Mouse (Mus musculus) large intestine, adult 2 months (tissue): ENCODE measurements around the gene Kcnk3. TPM values are rescaled to one million over a fixed set of nuclear protein-coding genes. Genes with fewer than 3 reads are reported as not detected.

Experiments
- DNase-seq: peaks from one replicate; pipeline ENCODE4 v3.0.0-alpha.2; 2012; ENCODE audit warnings: low read depth, low spot score
- WGBS: fragments of 180-500 bp; shearing (Covaris S2); methylation state at CpG from one replicate; pipeline ENCODE4 v1.1.7; 2018; 5-methylcytosine and 5-hydroxymethylcytosine counted together
- polyA plus RNA-seq: library from polyadenylated mRNA; depleted of rRNA; stranded (reverse); fragments of >200 nt; gene quantifications from 2 replicates; pipeline ENCODE4 v1.2.3, GENCODE M21; 2012

Gene Kcnk3
- polyA plus RNA-seq, 1 experiment: 11.4 TPM

DNA sequence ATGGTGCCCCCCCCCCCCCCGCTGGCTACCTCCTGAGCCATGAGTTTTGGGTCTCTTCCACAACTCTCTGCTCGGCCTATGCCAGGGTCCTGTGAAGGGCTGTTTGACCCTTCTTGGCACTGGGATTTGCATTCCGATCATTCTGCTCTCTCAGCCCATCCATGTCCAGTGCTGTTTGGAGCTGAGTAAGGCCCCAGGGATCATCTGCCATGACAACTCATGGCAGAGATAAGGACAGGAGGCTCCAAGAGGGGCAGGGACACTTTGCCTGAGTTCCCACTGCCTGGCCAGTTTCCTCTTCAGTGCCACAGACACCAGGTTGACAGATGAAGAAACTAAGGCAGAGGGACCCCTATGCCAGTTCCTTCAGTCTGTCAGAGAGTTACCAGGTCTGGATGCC is 1.4 kb upstream of the Kcnk3 start:
- no peak for DNase-seq
- 72% methylated on average over 3 of the region's 3 CpGs for WGBS

DNA sequence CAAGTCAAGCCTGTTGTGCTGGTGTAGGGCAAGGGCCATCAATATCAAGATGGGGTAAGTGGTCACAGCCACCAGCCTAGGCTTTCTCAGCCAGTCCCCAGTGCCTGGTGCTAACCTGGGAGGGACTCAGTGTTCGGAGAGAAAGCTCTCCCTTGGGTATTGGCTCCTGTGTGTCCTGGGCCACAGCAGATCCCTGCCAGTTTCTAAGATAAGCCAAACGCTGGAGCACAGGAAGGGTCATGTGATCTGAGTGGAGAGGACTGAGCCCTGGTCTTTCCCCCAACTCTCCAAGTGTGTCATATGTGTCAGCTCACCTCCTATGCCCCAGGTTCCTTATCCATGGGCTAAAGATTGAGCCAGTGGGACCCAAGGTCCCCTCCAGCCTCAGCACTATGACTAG is 869 bp upstream of the Kcnk3 start:
- WGBS: 33% methylated on average over 2 of the region's 2 CpGs
- DNase-seq: no peak

DNA sequence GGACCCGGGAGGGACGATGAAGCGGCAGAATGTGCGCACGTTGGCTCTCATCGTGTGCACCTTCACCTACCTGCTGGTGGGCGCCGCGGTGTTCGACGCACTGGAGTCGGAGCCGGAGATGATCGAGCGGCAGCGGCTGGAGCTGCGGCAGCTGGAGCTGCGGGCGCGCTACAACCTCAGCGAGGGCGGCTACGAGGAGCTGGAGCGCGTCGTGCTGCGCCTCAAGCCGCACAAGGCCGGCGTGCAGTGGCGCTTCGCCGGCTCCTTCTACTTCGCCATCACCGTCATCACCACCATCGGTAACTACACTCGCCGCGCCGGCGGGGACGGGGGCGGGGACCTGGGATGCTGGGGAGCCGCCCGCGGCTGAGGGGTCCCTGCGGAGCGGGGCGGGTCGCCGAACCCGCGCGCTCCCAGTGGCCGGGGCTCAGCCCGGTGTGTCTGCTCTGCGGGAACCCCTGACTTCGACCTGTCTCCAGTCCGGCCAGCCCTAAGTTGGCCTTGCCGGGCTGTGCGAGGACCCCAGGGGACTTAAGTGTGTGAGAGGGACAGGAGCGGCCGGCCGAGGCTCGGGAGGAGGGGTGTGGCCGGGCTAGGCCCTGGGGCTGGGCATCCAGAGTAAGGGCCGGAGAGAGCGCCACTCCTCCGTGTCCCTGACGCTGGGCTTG is 465 bp downstream of the Kcnk3 start:
- DNase-seq: no peak
- WGBS: 2% methylated on average over 70 of the region's 70 CpGs

DNA sequence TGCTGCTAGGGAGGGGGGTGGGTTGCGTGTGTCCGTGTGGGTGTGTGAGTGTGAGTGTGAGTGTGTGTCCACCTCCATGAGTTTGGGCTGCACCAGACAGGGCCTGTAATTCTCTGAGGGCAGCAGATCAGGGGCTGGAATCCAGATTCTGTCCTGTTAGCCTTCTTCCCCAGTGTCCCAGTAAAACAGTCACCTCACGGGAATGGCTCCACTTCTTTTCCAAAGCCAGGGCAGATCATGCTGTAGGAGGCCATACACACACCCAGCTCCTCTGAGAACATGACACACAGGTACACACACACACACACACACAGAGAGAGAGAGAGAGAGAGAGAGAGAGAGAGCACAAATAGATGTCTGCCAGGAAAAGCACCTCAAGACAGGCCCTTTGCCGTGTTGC is 1.1 kb downstream of the Kcnk3 start:
- DNase-seq: no peak
- 43% methylated on average over 4 of the region's 4 CpGs for WGBS

DNA sequence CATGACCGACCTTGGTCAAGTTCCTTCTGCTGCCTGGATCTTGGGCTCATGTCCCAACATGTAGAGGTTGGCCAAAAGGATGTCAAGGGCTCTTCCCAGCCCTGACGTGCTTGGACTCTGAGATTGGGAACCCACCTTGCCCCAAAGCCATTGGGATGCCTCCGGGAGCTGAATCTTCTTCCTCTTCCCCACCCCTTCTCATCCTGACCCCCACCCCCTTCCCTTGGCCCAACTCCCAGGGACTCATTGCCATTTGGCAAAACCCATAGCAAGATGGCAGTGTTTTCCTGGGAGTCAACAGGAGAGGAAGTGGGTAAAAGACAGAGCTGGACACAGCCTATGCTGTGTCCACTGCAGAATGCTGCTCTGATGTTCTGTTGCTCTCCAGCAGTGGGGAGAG is 1.6 kb downstream of the Kcnk3 start:
- DNase-seq: no peak
- WGBS: 73% methylated on average over 3 of the region's 3 CpGs

DNA sequence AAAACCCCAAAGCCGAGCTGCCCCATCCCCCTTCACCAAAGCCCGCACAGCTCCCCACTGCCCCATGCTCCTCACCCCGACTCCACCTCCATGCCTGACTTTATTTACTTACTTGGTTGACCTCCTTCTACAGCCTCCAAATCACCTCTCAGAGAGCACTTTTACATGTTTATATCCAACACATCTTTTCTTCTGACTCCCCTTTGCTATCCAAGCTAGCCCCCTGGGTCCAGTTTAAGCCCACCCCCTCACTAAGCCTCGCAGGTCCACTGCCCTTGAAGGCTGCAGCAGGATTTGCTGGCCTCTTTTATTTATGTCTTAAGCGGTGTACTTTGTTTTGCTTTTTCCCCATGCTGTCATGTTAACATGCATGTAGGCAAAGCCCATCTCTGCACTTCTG is 2.3 kb downstream of the Kcnk3 start:
- 57% methylated on average over 5 of the region's 5 CpGs for WGBS
- DNase-seq: no peak

DNA sequence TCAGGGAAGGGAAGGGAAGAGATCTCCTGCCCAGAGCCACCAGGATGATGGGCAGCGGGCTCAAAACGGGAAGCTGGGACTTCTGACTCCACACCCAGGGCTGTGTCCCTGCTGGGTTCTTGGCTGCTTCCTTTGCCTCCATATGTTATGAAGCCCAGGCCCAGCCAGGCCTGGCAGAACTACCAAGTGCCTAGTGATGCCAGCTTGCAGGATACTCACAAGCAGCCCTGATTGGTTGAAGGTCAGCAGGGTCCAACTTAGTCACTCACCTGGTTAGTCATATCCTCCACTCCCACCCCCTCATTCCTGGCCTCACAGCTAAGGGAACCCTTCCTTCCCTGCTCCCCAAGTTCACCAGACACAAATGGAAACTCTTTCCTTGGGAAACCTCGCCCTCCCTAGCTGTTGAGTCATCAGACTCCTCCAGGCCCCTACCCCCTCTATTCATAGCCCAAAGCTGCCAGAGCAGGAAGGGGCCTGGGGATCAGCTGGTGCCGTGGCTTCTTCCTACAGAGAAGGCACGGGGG is 3.3 kb downstream of the Kcnk3 start:
- DNase-seq: no peak
- WGBS: 58% methylated on average over 5 of the region's 5 CpGs

DNA sequence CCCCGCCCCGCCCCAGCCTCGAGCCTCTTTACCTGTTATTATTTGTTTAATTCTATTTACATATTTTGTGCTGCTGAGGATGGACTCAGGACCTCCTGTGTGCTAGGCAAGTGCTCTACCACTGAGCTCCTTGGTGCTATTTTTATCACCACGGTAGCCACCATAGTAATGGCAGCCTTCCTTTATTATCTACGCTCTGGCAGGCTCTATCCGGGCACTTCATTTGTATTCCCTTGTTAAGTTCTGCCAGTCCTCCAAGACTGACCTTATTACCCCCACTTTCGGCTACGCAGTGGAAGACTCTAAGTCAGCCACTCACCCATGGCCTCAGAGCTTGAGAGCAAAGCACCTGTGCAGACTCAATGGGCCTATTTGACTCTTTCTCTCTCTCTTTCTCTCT is 3.8 kb downstream of the Kcnk3 start:
- no peak for DNase-seq
- WGBS: 83% methylated on average over 8 of the region's 8 CpGs

DNA sequence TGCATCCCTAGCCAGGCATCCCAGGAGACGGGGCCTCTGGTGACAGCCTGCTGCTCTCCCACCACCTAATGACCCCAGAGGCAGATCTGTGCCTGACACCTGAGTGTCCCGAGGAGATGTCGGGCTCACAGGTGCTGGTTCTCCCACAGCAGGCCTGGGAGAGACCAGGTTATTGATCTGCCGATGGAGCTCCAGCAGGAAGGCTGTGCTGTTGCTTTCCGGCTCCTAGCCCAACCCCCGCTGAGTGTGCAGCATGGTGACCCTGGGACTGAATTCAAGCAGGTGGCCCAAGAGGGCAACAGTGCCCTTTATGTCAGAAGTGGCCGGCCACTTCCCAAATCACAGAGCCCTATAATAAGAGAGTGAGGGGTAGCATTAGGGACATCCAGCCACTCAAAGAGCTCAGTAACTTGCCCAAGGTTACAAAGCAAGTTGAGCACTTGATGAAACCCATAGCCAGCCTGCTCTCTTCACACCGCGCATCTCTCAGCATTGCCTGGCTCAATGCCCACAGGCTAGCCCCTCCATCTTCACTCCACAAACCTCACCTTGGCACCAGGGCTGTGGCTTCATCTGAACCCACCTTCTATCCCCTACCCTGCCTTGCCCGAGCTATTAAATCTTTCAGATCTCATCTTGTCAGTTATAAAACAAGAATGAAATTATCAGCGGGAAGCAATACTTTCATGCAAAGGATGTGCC is 4.5 kb downstream of the Kcnk3 start:
- DNase-seq: no peak
- 78% methylated on average over 11 of the region's 11 CpGs for WGBS

DNA sequence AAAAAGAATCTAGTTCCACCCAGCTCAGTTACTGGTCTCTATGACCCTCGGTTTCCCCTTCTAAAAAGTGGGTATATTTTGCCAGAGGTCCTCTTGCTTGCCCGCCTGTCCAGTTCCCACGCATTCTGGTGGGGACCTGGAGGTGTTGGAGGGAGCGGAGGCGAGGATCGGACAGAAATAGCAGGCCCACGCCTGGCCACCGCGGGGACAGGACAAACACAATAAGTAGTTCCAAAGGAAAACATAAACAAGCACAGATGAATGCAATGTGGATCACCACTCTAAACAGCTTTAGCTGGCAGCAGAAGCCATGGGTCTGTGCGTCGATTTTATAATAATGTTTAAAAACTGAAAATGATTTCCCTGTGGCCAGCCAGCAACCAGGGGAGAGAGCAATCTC is 5.4 kb downstream of the Kcnk3 start:
- WGBS: 70% methylated on average over 11 of the region's 11 CpGs
- no peak for DNase-seq

DNA sequence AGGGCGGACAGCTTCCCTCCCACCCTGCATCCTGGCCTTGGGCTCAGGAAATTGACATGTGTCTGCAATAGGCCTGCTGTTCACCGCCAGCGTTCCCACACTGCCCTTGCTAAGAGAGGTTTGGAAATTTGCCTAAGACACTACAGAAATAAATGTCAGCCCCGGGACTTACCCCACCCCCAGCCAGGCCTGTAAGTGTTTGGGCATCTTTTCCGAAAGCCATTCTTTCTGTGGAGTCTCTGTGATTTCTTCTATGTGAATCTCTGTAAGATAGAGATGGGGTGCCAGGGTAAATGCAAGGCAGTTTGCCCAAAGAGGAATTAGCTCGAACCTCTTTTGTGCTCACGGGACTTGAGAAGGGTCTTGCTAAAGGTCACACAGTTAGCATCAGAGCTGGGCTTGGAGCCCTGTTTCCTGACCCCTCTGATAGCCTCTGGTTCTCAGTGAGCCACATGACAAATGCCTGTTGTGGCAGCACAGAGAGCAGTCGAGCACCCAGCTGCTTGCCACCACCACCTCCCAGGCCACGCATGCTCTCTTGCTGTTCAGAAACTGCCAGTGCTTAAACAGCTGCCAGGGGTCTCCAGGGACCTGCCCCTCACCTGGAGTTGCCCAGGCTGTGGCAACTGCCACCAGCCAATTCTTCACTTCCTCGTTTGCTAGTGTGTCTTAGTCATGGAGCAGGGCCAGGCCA is 6.0 kb downstream of the Kcnk3 start:
- no peak for DNase-seq
- 44% methylated on average over 10 of the region's 10 CpGs for WGBS

DNA sequence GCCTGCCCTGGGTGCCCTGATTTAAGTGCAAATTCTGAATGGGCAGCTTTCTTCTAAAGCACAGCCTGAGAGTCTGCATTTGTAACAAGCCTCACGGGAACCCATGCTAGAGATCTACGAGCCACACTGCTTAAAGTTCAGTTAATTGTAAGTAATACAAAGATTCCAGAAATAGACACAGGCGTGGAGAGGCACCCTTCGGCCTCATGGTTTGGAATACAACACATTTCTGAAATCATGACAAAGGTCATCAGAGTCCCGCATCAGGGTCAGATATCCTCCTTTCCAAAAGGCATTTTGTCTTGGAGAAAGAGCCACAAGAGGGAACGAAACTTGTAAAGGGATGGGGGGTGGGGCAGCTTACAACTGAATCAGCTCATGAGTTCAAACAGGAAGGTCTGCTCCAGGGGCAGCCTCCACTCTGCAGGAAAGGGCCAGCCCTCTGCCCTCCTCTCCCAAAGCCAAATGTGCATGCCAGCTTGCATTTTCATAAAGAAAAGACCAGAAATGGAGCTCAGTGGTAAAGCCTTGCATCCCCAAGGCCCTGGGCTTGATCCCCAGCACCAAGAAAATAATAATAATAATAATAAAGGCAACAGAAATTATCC is 7.1 kb downstream of the Kcnk3 start:
- WGBS: 52% methylated on average over 6 of the region's 6 CpGs
- no peak for DNase-seq

DNA sequence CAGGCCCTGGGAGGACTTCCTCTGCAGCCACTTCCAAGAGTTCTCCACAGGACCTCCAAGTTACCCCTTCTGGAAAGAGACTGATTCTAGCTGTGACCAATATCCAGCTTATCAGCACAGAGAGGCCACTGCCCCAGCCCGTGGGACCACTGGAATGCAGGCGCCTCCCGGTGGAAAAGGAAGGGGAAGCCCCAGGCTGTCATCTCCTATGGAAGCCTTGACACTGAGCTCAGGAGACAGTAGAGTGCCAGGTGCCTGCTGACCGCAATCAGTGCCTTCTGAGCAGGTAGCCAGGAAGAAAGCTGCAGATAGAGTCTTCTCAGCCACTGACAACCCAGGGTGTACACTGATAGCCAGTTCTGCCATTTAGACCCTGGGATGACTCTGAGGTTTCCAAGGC is 13.4 kb downstream of the Kcnk3 start:
- 28% methylated on average over 4 of the region's 4 CpGs for WGBS
- no peak for DNase-seq

DNA sequence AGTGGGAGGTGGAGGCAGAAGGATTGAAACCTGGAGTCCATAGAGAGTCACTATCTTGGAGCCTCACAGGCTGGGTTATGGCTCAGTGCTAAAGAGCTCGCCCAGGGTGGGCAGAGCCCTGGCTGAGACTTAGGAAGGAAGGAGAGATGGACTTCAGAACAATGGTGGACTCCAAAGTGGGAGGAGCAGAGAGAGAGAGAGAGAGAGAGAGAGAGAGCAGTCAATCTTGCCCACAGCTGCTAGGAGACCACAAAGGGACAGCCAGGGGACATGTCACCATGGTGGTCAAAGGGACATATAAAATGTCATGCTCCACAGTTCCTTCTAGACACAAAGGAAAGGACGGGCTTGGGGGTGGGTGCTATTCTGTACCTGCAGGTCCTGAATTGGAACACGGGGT is 15.3 kb downstream of the Kcnk3 start:
- WGBS: 80% methylated on average over 3 of the region's 3 CpGs
- no peak for DNase-seq

DNA sequence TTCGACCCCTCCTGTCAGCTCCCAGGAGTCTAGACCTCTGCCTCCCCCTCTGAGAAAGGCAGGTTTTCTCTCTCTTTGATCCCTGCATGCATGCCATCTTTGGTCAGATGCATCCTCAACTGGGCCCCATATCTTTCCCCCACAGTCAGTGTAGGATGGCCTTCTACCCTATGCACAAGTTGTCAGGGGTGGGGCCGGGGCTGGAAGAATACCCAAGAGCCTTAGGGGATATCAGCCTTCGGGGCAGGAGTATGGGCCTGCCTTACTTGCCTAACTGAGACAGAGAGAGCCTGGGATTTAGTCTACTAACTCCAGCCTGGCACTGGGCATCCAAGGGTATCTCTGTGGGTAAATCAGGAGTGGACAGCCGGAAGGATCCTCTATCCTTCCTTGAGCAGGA is 16.0 kb downstream of the Kcnk3 start:
- 72% methylated on average over 4 of the region's 4 CpGs for WGBS
- DNase-seq: no peak

DNA sequence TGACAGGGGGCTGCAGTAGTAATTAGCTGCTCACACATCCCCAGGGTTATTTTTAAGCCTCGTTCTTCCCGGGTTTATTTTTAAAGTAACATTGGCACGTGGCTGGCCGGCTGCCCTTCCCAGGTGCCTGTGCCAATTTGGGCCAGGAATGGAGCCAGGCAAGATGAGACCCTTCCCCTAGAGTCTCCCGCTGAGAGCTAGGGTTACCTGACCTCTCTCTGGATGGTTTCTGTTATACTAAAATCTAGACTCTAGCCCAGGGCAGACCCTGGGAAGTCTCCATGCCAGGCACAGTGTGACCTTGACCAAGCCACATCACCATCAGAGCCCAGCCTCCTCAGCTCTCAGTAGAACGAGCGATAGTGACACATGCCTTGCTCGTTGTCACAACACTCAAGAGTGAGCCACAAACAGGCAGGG is 16.8 kb downstream of the Kcnk3 start:
- DNase-seq: no peak
- WGBS: 66% methylated on average over 8 of the region's 8 CpGs

DNA sequence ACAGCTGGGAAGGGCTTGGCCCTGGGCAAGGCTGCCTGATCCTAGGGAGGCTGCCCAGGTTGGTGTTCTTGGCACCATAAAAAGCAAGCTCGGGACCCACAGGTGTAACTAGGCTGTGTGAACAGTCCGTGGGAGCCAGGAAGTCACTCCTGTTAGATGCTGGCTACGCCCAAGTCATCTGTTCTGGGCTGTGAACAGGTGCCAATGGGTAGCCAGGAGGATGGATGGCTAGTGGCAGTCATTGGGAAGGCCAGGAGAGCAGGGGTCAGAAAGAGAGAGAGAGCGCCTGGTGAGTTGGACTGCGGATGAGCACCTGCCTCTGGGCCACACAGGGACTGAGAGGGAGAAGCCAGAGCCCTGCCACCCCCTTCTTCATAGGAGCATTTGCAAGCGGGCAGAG is 17.7 kb downstream of the Kcnk3 start:
- DNase-seq: no peak
- WGBS: 55% methylated on average over 6 of the region's 6 CpGs

DNA sequence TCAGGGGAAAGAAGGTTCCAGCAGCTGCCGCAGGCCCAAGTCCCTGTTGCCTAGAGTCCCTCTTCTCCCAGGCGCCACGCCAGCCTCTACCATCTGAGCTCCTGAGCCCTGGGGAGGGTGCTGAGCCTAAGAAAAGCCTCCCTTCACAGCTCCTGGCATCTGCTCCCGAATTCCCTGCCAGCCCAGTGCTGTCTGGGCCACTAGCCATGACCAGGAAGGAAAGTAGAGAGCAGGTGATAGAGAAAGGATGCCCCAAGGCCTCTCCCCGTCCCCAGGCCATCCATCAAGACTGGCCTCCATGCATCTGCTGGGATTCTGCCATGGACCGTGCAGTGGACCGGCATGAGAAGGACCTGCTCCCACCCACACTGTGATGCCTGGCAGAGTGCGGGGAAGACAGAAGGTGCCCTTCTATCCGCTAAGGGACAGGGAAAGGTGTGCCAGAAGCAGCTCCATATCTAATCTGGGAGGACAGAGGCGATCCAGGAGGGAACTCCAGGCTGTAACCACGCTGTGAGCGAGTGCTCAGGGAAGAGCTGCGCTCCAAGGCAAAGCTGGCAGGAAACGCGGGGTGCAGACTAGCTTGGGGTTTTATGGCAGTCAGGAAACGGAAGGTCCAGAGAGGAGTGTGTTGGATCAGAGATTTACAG is 18.6 kb downstream of the Kcnk3 start:
- DNase-seq: no peak
- 41% methylated on average over 16 of the region's 16 CpGs for WGBS

DNA sequence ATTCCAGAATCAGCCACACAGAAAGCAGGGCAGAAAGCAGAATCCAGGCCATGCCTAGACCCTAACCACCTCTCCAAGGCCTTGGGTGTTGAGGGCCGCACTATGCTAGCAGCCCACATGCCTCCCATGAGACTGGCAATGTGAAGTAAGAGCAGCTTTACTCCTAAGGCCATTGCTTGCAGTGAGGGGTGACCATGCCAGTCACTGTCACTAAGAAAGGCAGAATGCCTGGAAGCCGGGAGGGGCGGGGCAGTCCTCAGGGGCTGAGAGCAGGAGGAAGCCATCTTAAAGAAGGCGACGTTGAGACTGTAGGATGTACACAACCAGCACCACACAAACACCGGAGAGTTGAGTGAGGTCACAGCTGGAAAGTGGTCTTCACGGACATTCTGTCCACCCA is 21.1 kb downstream of the Kcnk3 start:
- no peak for DNase-seq
- 96% methylated on average over 7 of the region's 7 CpGs for WGBS
